Comparison of ENCODE assay signal across 8 mouse cellular contexts in genomic region chr8:70629574-70630531, GRCm38 (mm10). TPM values are rescaled to one million over a fixed set of nuclear protein-coding genes. Genes with fewer than 3 reads are reported as not detected.
DNase-seq lines count a peak whose midpoint lies in the region; ATAC-seq and TF ChIP-seq lines count a peak whose summit lies in the region.

No protein-coding gene starts in this region.

- H3K27me3 ChIP-seq in C2C12 (ENCODE audit: control insufficient read depth, insufficient read depth, insufficient read length) (no peaks in the 10 kb centered on the region), myocyte (ENCODE audit: control insufficient read depth, insufficient read depth, insufficient read length) (no peaks in the 10 kb centered on the region)
- peaks cover 20% of the 10 kb centered on the region for H3K27me3 ChIP-seq in erythroblast, embryonic 14.5 days (ENCODE audit: control insufficient read depth)
- peaks cover 14% of the 10 kb centered on the region; the same call in 1 of the 2 replicates for H3K27me3 ChIP-seq in heart, embryonic 12.5 days (replicated peaks)
- H3K27me3 ChIP-seq in kidney, postnatal 0 days (ENCODE audit: insufficient read depth, low read length): no peaks in the 10 kb centered on the region
- peaks cover 9% of the 10 kb centered on the region; the same call in 1 of the 2 replicates for H3K27me3 ChIP-seq in liver, embryonic 11.5 days (replicated peaks; ENCODE audit: control insufficient read depth, insufficient read depth, low read length)

- H3K36me3 ChIP-seq in C2C12 (ENCODE audit: control insufficient read depth, insufficient read depth): no peaks in the 10 kb centered on the region
- no peaks in the 10 kb centered on the region; the same call in 1 of the 2 replicates for H3K36me3 ChIP-seq in erythroblast, embryonic 14.5 days (ENCODE audit: control insufficient read depth)
- no peaks in the 10 kb centered on the region for H3K36me3 ChIP-seq in heart, embryonic 12.5 days
- H3K36me3 ChIP-seq in kidney, postnatal 0 days (ENCODE audit: insufficient read depth, low read length): no peaks in the 10 kb centered on the region
- no peaks in the 10 kb centered on the region for H3K36me3 ChIP-seq in liver, embryonic 11.5 days (ENCODE audit: control insufficient read depth, insufficient read depth, low read length)
- H3K36me3 ChIP-seq in myocyte (ENCODE audit: control insufficient read depth, insufficient read depth): no peaks in the 10 kb centered on the region

- H3K4me3 ChIP-seq in C2C12 (ENCODE audit: insufficient read depth, poor library complexity, severe bottlenecking) (peak overlapping the region; percentile 11), myocyte (peak overlapping the region; percentile 52)
- H3K4me3 ChIP-seq in erythroblast, embryonic 14.5 days (replicated peaks): peak overlapping the region; percentile 72
- peak overlapping the region; percentile 52 for H3K4me3 ChIP-seq in heart, embryonic 12.5 days
- peak overlapping the region; percentile 37 for H3K4me3 ChIP-seq in kidney, postnatal 0 days (replicated peaks; ENCODE audit: low read depth, low read length)
- H3K4me3 ChIP-seq in liver, embryonic 11.5 days (ENCODE audit: low read depth, low read length): peak overlapping the region; percentile 59

- no peaks in the 10 kb centered on the region for H3K79me2 ChIP-seq in C2C12 (ENCODE audit: control insufficient read depth, insufficient read depth)
- H3K79me2 ChIP-seq in myocyte (ENCODE audit: control insufficient read depth, insufficient read depth): no peaks in the 10 kb centered on the region

- H3K27ac ChIP-seq in heart, embryonic 12.5 days (ENCODE audit: poor library complexity, severe bottlenecking): peak overlapping the region; percentile 38; the same call in 1 of the 2 replicates
- peak overlapping the region; percentile 71 for H3K27ac ChIP-seq in kidney, postnatal 0 days
- H3K27ac ChIP-seq in liver, embryonic 11.5 days (ENCODE audit: low read depth, low read length): peak overlapping the region; percentile 89

- peak; percentile 100 for TF ChIP-seq CTCF in C2C12 (IDR thresholded peaks at IDR 0.05; ENCODE audit: control insufficient read depth, insufficient read depth, insufficient read length)
- TF ChIP-seq CTCF in brain, embryonic 14.5 days (IDR thresholded peaks at IDR 0.05; ENCODE audit: borderline replicate concordance, extremely low read depth, insufficient read depth, insufficient read length): peak; percentile 100
- peak; percentile 100 for TF ChIP-seq CTCF in kidney, postnatal 0 days (IDR thresholded peaks at IDR 0.05; ENCODE audit: low read depth)

- peak; percentile 83 for ATAC-seq in heart, embryonic 12.5 days (ENCODE audit: insufficient number of reproducible peaks, low FRiP score)
- peak; percentile 80 for ATAC-seq in kidney, postnatal 0 days (replicated peaks; ENCODE audit: low FRiP score, low read depth)
- ATAC-seq in liver, embryonic 11.5 days (replicated peaks; ENCODE audit: low FRiP score): peak; percentile 85

- peaks cover 2% of the 10 kb centered on the region for H3K79me3 ChIP-seq in C2C12 (ENCODE audit: low read depth)

- H3K9me3 ChIP-seq in erythroblast, embryonic 14.5 days (ENCODE audit: control insufficient read depth, low read length): peaks cover under 1% of the 10 kb centered on the region
- H3K9me3 ChIP-seq in heart, embryonic 12.5 days (replicated peaks): no peaks in the 10 kb centered on the region
- H3K9me3 ChIP-seq in kidney, postnatal 0 days (replicated peaks; ENCODE audit: low read length): no peaks in the 10 kb centered on the region
- no peaks in the 10 kb centered on the region for H3K9me3 ChIP-seq in liver, embryonic 11.5 days (ENCODE audit: control insufficient read depth, low read length)

- DNase-seq in brain, embryonic 14.5 days (ENCODE audit: low read depth): peak; percentile 96
- peak; percentile 91 for DNase-seq in kidney, postnatal 0 days (ENCODE audit: low spot score)
- peak; percentile 95 for DNase-seq in liver, embryonic 11.5 days (ENCODE audit: low spot score)
- DNase-seq in spleen, postnatal 4 days (ENCODE audit: low spot score in 2 of 2): peak; percentile 87 to 97

- WGBS in heart, embryonic 12.5 days: 2% methylated on average over 60 of the region's 60 CpGs
- WGBS in kidney, postnatal 0 days: 1% methylated on average over 60 of the region's 60 CpGs
- WGBS in liver, embryonic 11.5 days: 1% methylated on average over 60 of the region's 60 CpGs

- H3K9ac ChIP-seq in heart, embryonic 12.5 days: peak overlapping the region; percentile 64
- peak overlapping the region; percentile 46; the same call in 1 of the 2 replicates for H3K9ac ChIP-seq in kidney, postnatal 0 days (ENCODE audit: low read depth, low read length)
- peak overlapping the region; percentile 76 for H3K9ac ChIP-seq in liver, embryonic 11.5 days (ENCODE audit: low read depth, low read length)

- TF ChIP-seq POLR2A in brain, embryonic 14.5 days (IDR thresholded peaks at IDR 0.05; ENCODE audit: borderline replicate concordance, extremely low read depth, insufficient read depth, insufficient read length, poor library complexity, severe bottlenecking): 0 out of 2 replicates have a peak, but pooled peaks have one; percentile 6
- TF ChIP-seq POLR2A in myocyte (IDR thresholded peaks at IDR 0.05; ENCODE audit: insufficient read length, low read depth): peak; percentile 67

- peaks cover 39% of the 10 kb centered on the region for H3K4me1 ChIP-seq in erythroblast, embryonic 14.5 days (ENCODE audit: control insufficient read depth)
- H3K4me1 ChIP-seq in heart, embryonic 12.5 days (replicated peaks): peaks cover 43% of the 10 kb centered on the region
- peaks cover 28% of the 10 kb centered on the region for H3K4me1 ChIP-seq in kidney, postnatal 0 days (replicated peaks; ENCODE audit: insufficient read depth, low read length)
- H3K4me1 ChIP-seq in liver, embryonic 11.5 days (replicated peaks; ENCODE audit: control insufficient read depth, insufficient read depth, low read length): peaks cover 23% of the 10 kb centered on the region

- peak overlapping the region; percentile 68 for H3K4me2 ChIP-seq in heart, embryonic 12.5 days
- peak overlapping the region; percentile 68 for H3K4me2 ChIP-seq in kidney, postnatal 0 days (ENCODE audit: low read length)
- H3K4me2 ChIP-seq in liver, embryonic 11.5 days: peak overlapping the region; percentile 90
- H3K4me2 ChIP-seq in myocyte (ENCODE audit: low read depth): peak overlapping the region; percentile 70

- H3ac ChIP-seq in C2C12 (ENCODE audit: control insufficient read depth, insufficient read length, low read depth): peak overlapping the region; percentile 52
- peak overlapping the region; percentile 20 for H3ac ChIP-seq in myocyte (ENCODE audit: control insufficient read depth, insufficient read length)

TF ChIP-seq in C2C12, 6 proteins besides CTCF, POLR2A, EP300 and RAD21 (continues in another document):
- TF ChIP-seq USF1 (IDR thresholded peaks at IDR 0.05; ENCODE audit: low read depth) (no peak), MAX (IDR thresholded peaks at IDR 0.05) (peak; percentile 70), CEBPB (IDR thresholded peaks at IDR 0.05; ENCODE audit: low read depth) (no peak)

TF ChIP-seq in myocyte, 11 proteins besides CTCF, POLR2A, EP300 and RAD21 (continues in another document):
- TF ChIP-seq USF1 (IDR thresholded peaks at IDR 0.05; ENCODE audit: low read depth) (no peak), CEBPB (IDR thresholded peaks at IDR 0.05; ENCODE audit: insufficient read depth, poor library complexity, severe bottlenecking) (no peak)

RNA-seq across cellular contexts. Expression of gene Gdf15, which starts 2.4 kb away (rescaled TPM):
- polyA plus RNA-seq in C2C12 (2012; fragmentation: generic; extraction: Trizol): 20.9 TPM
- 0.23 and 0.26 TPM in 2 replicates for polyA plus RNA-seq in brain, embryonic 14.5 days (2012; rRNA removed)
- polyA plus RNA-seq in erythroblast, embryonic 14.5 days (2012): 0.13 TPM in 1 of 2 replicates, not detected in the other
- polyA plus RNA-seq in heart, embryonic 12.5 days (2016; fragmentation: Nextera tagmentation; extraction: Ambion mirVana): 1.0 and 1.1 TPM in 2 replicates
- polyA plus RNA-seq in kidney, postnatal 0 days (2015; fragmentation: Nextera tagmentation; extraction: Ambion mirVana): 3.0 and 3.2 TPM in 2 replicates
- polyA plus RNA-seq in liver, embryonic 11.5 days (2014; fragmentation: Nextera tagmentation; extraction: Ambion mirVana): 4.2 and 4.9 TPM in 2 replicates
- 54.1 TPM for polyA plus RNA-seq in myocyte (2012; fragmentation: generic; extraction: Trizol)

RNA-seq across cellular contexts. Expression of gene Lrrc25, which starts 13.9 kb away (rescaled TPM):
- polyA plus RNA-seq in C2C12 (2012; fragmentation: generic; extraction: Trizol): not detected
- 1.4 TPM in 2 replicates for polyA plus RNA-seq in brain, embryonic 14.5 days (2012; rRNA removed)
- polyA plus RNA-seq in erythroblast, embryonic 14.5 days (2012): 0.12 and 0.40 TPM in 2 replicates
- polyA plus RNA-seq in heart, embryonic 12.5 days (2016; fragmentation: Nextera tagmentation; extraction: Ambion mirVana): 0.65 and 0.71 TPM in 2 replicates
- 1.9 and 2.8 TPM in 2 replicates for polyA plus RNA-seq in kidney, postnatal 0 days (2015; fragmentation: Nextera tagmentation; extraction: Ambion mirVana)
- 4.5 and 5.3 TPM in 2 replicates for polyA plus RNA-seq in liver, embryonic 11.5 days (2014; fragmentation: Nextera tagmentation; extraction: Ambion mirVana)
- not detected for polyA plus RNA-seq in myocyte (2012; fragmentation: generic; extraction: Trizol)

RNA-seq across cellular contexts. Expression of gene Ssbp4, which starts 21.2 kb away (rescaled TPM):
- polyA plus RNA-seq in C2C12 (2012; fragmentation: generic; extraction: Trizol) (193 TPM), myocyte (2012; fragmentation: generic; extraction: Trizol) (133 TPM)
- 202 and 236 TPM in 2 replicates for polyA plus RNA-seq in brain, embryonic 14.5 days (2012; rRNA removed)
- polyA plus RNA-seq in erythroblast, embryonic 14.5 days (2012): 40.7 and 52.6 TPM in 2 replicates
- 76.0 and 78.6 TPM in 2 replicates for polyA plus RNA-seq in heart, embryonic 12.5 days (2016; fragmentation: Nextera tagmentation; extraction: Ambion mirVana)
- polyA plus RNA-seq in kidney, postnatal 0 days (2015; fragmentation: Nextera tagmentation; extraction: Ambion mirVana): 166 and 188 TPM in 2 replicates
- polyA plus RNA-seq in liver, embryonic 11.5 days (2014; fragmentation: Nextera tagmentation; extraction: Ambion mirVana): 144 and 173 TPM in 2 replicates

RNA-seq across cellular contexts. Expression of gene Pgpep1, which starts 30.3 kb away (rescaled TPM):
- polyA plus RNA-seq in C2C12 (2012; fragmentation: generic; extraction: Trizol): 34.9 TPM
- polyA plus RNA-seq in brain, embryonic 14.5 days (2012; rRNA removed): 80.8 and 83.7 TPM in 2 replicates
- polyA plus RNA-seq in erythroblast, embryonic 14.5 days (2012): 0.29 and 0.32 TPM in 2 replicates
- 32.1 and 35.6 TPM in 2 replicates for polyA plus RNA-seq in heart, embryonic 12.5 days (2016; fragmentation: Nextera tagmentation; extraction: Ambion mirVana)
- 84.2 and 87.5 TPM in 2 replicates for polyA plus RNA-seq in kidney, postnatal 0 days (2015; fragmentation: Nextera tagmentation; extraction: Ambion mirVana)
- polyA plus RNA-seq in liver, embryonic 11.5 days (2014; fragmentation: Nextera tagmentation; extraction: Ambion mirVana): 33.7 and 34.6 TPM in 2 replicates
- 38.5 TPM for polyA plus RNA-seq in myocyte (2012; fragmentation: generic; extraction: Trizol)

RNA-seq across cellular contexts. Expression of gene Isyna1, which starts 35.7 kb away (rescaled TPM):
- polyA plus RNA-seq in C2C12 (2012; fragmentation: generic; extraction: Trizol) (78.6 TPM), myocyte (2012; fragmentation: generic; extraction: Trizol) (40.4 TPM)
- polyA plus RNA-seq in brain, embryonic 14.5 days (2012; rRNA removed): 165 and 231 TPM in 2 replicates
- polyA plus RNA-seq in erythroblast, embryonic 14.5 days (2012): 13.3 and 13.4 TPM in 2 replicates
- 138 and 142 TPM in 2 replicates for polyA plus RNA-seq in heart, embryonic 12.5 days (2016; fragmentation: Nextera tagmentation; extraction: Ambion mirVana)
- polyA plus RNA-seq in kidney, postnatal 0 days (2015; fragmentation: Nextera tagmentation; extraction: Ambion mirVana): 166 and 169 TPM in 2 replicates
- polyA plus RNA-seq in liver, embryonic 11.5 days (2014; fragmentation: Nextera tagmentation; extraction: Ambion mirVana): 177 and 188 TPM in 2 replicates

Comparison
In these comparisons a context has a peak if more than half of its experiments do, and no peak if none do; other contexts are left out.
1. Peak in every context shown above with its lines: DNase-seq, ATAC-seq, H3K4me3 ChIP-seq and H3K27ac ChIP-seq.
2. H3K4me3 ChIP-seq: peak in every context shown above with its lines; median percentile 72 in erythroblast, embryonic 14.5 days; 59 in liver, embryonic 11.5 days; 52 in heart, embryonic 12.5 days; 52 in myocyte; 37 in kidney, postnatal 0 days; 11 in C2C12.
3. H3K27ac ChIP-seq: peak in every context shown above with its lines; median percentile 89 in liver, embryonic 11.5 days; 71 in kidney, postnatal 0 days; 38 in heart, embryonic 12.5 days.